ENCODE assay signal across 31 mouse cellular contexts in the genomic region with DNA sequence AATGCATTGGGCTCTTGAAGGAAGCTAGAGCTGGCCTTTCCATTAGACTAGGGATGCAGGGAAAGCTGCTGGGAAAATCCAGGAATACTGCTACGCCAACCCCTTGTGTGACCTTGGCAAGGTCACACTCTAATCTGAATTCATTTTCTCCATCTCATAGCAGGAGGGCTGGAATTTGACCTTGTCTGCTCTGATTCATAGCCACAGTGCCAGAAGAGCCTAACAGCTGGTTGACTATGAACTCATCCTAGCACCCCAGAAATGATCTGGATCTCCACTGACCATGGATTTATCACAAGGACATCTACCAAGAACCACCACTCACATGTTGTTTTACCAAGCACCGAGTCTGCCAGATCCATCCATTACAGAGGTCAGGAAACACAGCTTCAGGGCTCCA. TPM values are rescaled to one million over a fixed set of nuclear protein-coding genes. Genes with fewer than 3 reads are reported as not detected.
DNase-seq lines count a peak whose midpoint lies in the region; ATAC-seq lines count a peak whose summit lies in the region.
"Had no signal": no experiment of that assay in that cellular context is flagged by ENCODE, and none has a peak within 500 bp of the region (broad histone marks: within the 10 kb centered on the region; RNA-seq: fewer than 3 reads in every experiment).

No protein-coding gene starts in this region.

- no peak overlapping the region for H3K4me3 ChIP-seq in heart, embryonic 13.5 days
- no peak overlapping the region for H3K4me3 ChIP-seq in forebrain, embryonic 11.5 days (ENCODE audit: low read depth, low read length)
- H3K4me3 ChIP-seq: embryonic facial prominence, embryonic 13.5 days; forebrain, embryonic 10.5 days; heart, embryonic 12.5 days; hindbrain, embryonic 12.5 days; intestine, embryonic 15.5 days; limb, embryonic 15.5 days; liver, embryonic 13.5 days; megakaryocyte, embryonic 14.5 days; midbrain, embryonic 12.5 days; myocyte; neural tube, embryonic 12.5 days; stomach, embryonic 15.5 days had no signal

- H3K9me3 ChIP-seq in heart, embryonic 13.5 days = no peaks in the 10 kb centered on the region
- no peaks in the 10 kb centered on the region for H3K9me3 ChIP-seq in forebrain, embryonic 11.5 days (ENCODE audit: control insufficient read depth, low read length)
- H3K9me3 ChIP-seq: embryonic facial prominence, embryonic 13.5 days; forebrain, embryonic 10.5 days; heart, embryonic 12.5 days; hindbrain, embryonic 12.5 days; intestine, embryonic 15.5 days; limb, embryonic 15.5 days; liver, embryonic 13.5 days; megakaryocyte, embryonic 14.5 days; midbrain, embryonic 12.5 days; neural tube, embryonic 12.5 days; stomach, embryonic 15.5 days had no signal

- no peaks in the 10 kb centered on the region for H3K27me3 ChIP-seq in heart, embryonic 13.5 days (replicated peaks)
- no peaks in the 10 kb centered on the region for H3K27me3 ChIP-seq in forebrain, embryonic 11.5 days (ENCODE audit: control insufficient read depth, insufficient read depth, low read length)
- H3K27me3 ChIP-seq: embryonic facial prominence, embryonic 13.5 days; heart, embryonic 12.5 days; hindbrain, embryonic 12.5 days; intestine, embryonic 15.5 days; limb, embryonic 15.5 days; midbrain, embryonic 12.5 days; neural tube, embryonic 12.5 days; stomach, embryonic 15.5 days had no signal

- no peaks in the 10 kb centered on the region for H3K36me3 ChIP-seq in heart, embryonic 13.5 days
- H3K36me3 ChIP-seq in forebrain, embryonic 11.5 days (ENCODE audit: control insufficient read depth, insufficient read depth, low read length) = no peaks in the 10 kb centered on the region
- H3K36me3 ChIP-seq: embryonic facial prominence, embryonic 13.5 days; forebrain, embryonic 10.5 days; heart, embryonic 12.5 days; hindbrain, embryonic 12.5 days; intestine, embryonic 15.5 days; limb, embryonic 15.5 days; liver, embryonic 13.5 days; midbrain, embryonic 12.5 days; neural tube, embryonic 12.5 days; stomach, embryonic 15.5 days had no signal

- H3K9ac ChIP-seq in heart, embryonic 13.5 days = no peak overlapping the region
- H3K9ac ChIP-seq in forebrain, embryonic 11.5 days (ENCODE audit: low read length) = no peak overlapping the region
- H3K9ac ChIP-seq: embryonic facial prominence, embryonic 13.5 days; heart, embryonic 12.5 days; hindbrain, embryonic 12.5 days; intestine, embryonic 15.5 days; limb, embryonic 15.5 days; liver, embryonic 13.5 days; midbrain, embryonic 12.5 days; neural tube, embryonic 12.5 days; stomach, embryonic 15.5 days had no signal

- peak overlapping the region; percentile 3; the same call in 1 of the 2 replicates for H3K27ac ChIP-seq in heart, embryonic 13.5 days (replicated peaks)
- no peak overlapping the region for H3K27ac ChIP-seq in forebrain, embryonic 11.5 days (ENCODE audit: low read depth, low read length)
- H3K27ac ChIP-seq: embryonic facial prominence, embryonic 13.5 days; forebrain, embryonic 10.5 days; hindbrain, embryonic 12.5 days; hindbrain, postnatal 0 days; intestine, embryonic 15.5 days; limb, embryonic 15.5 days; liver, embryonic 13.5 days; midbrain, embryonic 12.5 days; neural tube, embryonic 12.5 days; stomach, embryonic 15.5 days had no signal

- 51% methylated on average over 2 of the region's 2 CpGs for WGBS in heart, embryonic 13.5 days
- WGBS in forebrain, embryonic 11.5 days = 82% methylated on average over 2 of the region's 2 CpGs

- ATAC-seq in heart, embryonic 13.5 days (ENCODE audit: extremely low read depth, insufficient number of reproducible peaks, low FRiP score, low TSS enrichment) = no peak
- no peak for ATAC-seq in forebrain, embryonic 11.5 days (replicated peaks; ENCODE audit: low FRiP score)
- ATAC-seq: forebrain, embryonic 16.5 days; hindbrain, postnatal 0 days; intestine, embryonic 15.5 days; lung, postnatal 0 days had no signal

- DNase-seq in heart, postnatal 25 days (ENCODE audit: low spot score) = no peak
- DNase-seq in kidney, adult 8-10 months = peak; percentile 19 to 36
- no peak for DNase-seq in kidney, postnatal 4 days
- DNase-seq in adrenal gland, adult 8-10 months = peak; percentile 44
- DNase-seq in adrenal gland, postnatal 36 days = peak; percentile 45 to 55
- no peak for DNase-seq in frontal cortex, postnatal 36 days (ENCODE audit: low spot score in 2 of 2)
- no peak for DNase-seq in forebrain, embryonic 11.5 days (ENCODE audit: low spot score)
- DNase-seq: B cell, adult 2 months; cerebellum, adult 11-12 months; cerebellum, adult 9-11 months; gastrocnemius, postnatal 10 days; heart, postnatal 36 days; layer of hippocampus, postnatal 36 days; left cerebral cortex, postnatal 4 days; liver, embryonic 13.5 days; lung, adult 18-20 months had no signal

- peaks cover 34% of the 10 kb centered on the region for H3K4me1 ChIP-seq in heart, embryonic 13.5 days
- no peaks in the 10 kb centered on the region for H3K4me1 ChIP-seq in forebrain, embryonic 11.5 days (replicated peaks; ENCODE audit: control insufficient read depth, insufficient read depth, low read length)
- H3K4me1 ChIP-seq: hindbrain, embryonic 12.5 days; liver, embryonic 13.5 days; midbrain, embryonic 12.5 days; neural tube, embryonic 12.5 days had no signal

- intact Hi-C loops in heart, postnatal 25 days (cut with DNase I) = no loop called here

- H3K4me2 ChIP-seq in heart, embryonic 13.5 days = no peak overlapping the region
- no peak overlapping the region for H3K4me2 ChIP-seq in forebrain, embryonic 11.5 days (ENCODE audit: low read depth, low read length, severe bottlenecking)
- H3K4me2 ChIP-seq: embryonic facial prominence, embryonic 13.5 days; heart, embryonic 12.5 days; hindbrain, embryonic 12.5 days; intestine, embryonic 15.5 days; limb, embryonic 15.5 days; liver, embryonic 13.5 days; midbrain, embryonic 12.5 days; neural tube, embryonic 12.5 days; stomach, embryonic 15.5 days had no signal

RNA-seq across cellular contexts. Expression of a gene that starts 1.5 kb away (rescaled TPM):
- polyA plus RNA-seq in heart, embryonic 13.5 days (2015; fragmentation: Nextera tagmentation; extraction: Ambion mirVana) = 0.04 and 0.08 TPM in 2 replicates
- total RNA-seq in heart, postnatal 25 days (2021) = under 1 TPM in 1 of 2 experiments, not detected in 1; 0.03 TPM
- under 1 TPM; 0.03 to 0.12 (median 0.08) TPM for total RNA-seq in adrenal gland, adult 8-10 months (2022)
- total RNA-seq in adrenal gland, postnatal 36 days (2021) = under 1 TPM; 0.07 TPM
- 0.07 and 0.11 TPM in 2 replicates for polyA plus RNA-seq in forebrain, embryonic 11.5 days (2014; fragmentation: Nextera tagmentation; extraction: Ambion mirVana)

RNA-seq across cellular contexts. Expression of a gene that starts 41.4 kb away (rescaled TPM):
- polyA plus RNA-seq in heart, embryonic 13.5 days (2015; fragmentation: Nextera tagmentation; extraction: Ambion mirVana) = 5.5 and 6.4 TPM in 2 replicates
- 1 to 10 TPM; 5.8 to 8.2 TPM for total RNA-seq in heart, postnatal 25 days (2021)
- total RNA-seq in adrenal gland, adult 8-10 months (2022) = 1 to 10 TPM; 4.6 to 6.2 (median 5.8) TPM
- total RNA-seq in adrenal gland, postnatal 36 days (2021) = 1 to 10 TPM; 2.8 to 4.7 TPM
- polyA plus RNA-seq in forebrain, embryonic 11.5 days (2014; fragmentation: Nextera tagmentation; extraction: Ambion mirVana) = 20.7 and 22.7 TPM in 2 replicates

Comparison
In these comparisons a context has a peak if more than half of its experiments do, and no peak if none do; other contexts are left out.
1. DNase-seq: peak in kidney, adult 8-10 months (2 of 2), adrenal gland, adult 8-10 months (single experiment) and adrenal gland, postnatal 36 days (2 of 2); none in heart, postnatal 25 days (single experiment), kidney, postnatal 4 days (0 of 2), frontal cortex, postnatal 36 days (0 of 2) and forebrain, embryonic 11.5 days (single experiment).